Mouse (Mus musculus): ENCODE measurements around the gene Toporsl. TPM values are rescaled to one million over a fixed set of nuclear protein-coding genes. Genes with fewer than 3 reads are reported as not detected.

Gene Toporsl
- total RNA-seq, 1 experiment = 0.18 TPM

- in situ Hi-C loops (cut with MboI; ENCODE audit: low sequenced_read_pairs in 2 of 2, unreplicated experiment in 2 of 2) = no loop called here
- Histone ChIP-seq H3K4me1 (ENCODE audit: control insufficient read depth in 2 of 2, insufficient read depth in 2 of 2, low read length in 2 of 2, poor library complexity in 1 of 2) (no peaks in the 10 kb centered on the region), H3K4me3 (ENCODE audit: insufficient read depth in 1 of 2, low read depth in 1 of 2, low read length in 2 of 2, poor library complexity in 1 of 2, severe bottlenecking in 1 of 2) (peak overlapping the region in 1 of 2 experiments; percentile 40; a peak in 2 of 4 replicates), H3K27ac (ENCODE audit: insufficient read depth, low read depth, low read length, poor library complexity, severe bottlenecking) (no peak overlapping the region), H3K36me3 (ENCODE audit: control insufficient read depth, insufficient read depth, low read length, poor library complexity, severe bottlenecking) (no peaks in the 10 kb centered on the region), H3K9ac (ENCODE audit: insufficient read depth, low read depth, low read length, poor library complexity, severe bottlenecking) (no peak overlapping the region), H3K9me3 (ENCODE audit: control insufficient read depth, insufficient read depth, low read depth, low read length) (no peaks in the 10 kb centered on the region)
- DNase-seq (ENCODE audit: low read depth, low spot score) = no peak
- TF ChIP-seq ZNF384 (IDR thresholded peaks at IDR 0.05; ENCODE audit: low read depth, low read length) = no peak
- no peak for TF ChIP-seq CHD2 (IDR thresholded peaks at IDR 0.05; ENCODE audit: low read depth, low read length)
- TF ChIP-seq ZC3H11A (IDR thresholded peaks at IDR 0.05; ENCODE audit: borderline replicate concordance, low read depth, low read length) = no peak
- no peak for TF ChIP-seq HCFC1 (IDR thresholded peaks at IDR 0.05; ENCODE audit: borderline replicate concordance, insufficient read depth, low read length)
- no peak for TF ChIP-seq MAFK (IDR thresholded peaks at IDR 0.05; ENCODE audit: insufficient read depth, low read depth, low read length)
Measured at GRCm38 (mm10) chr4:52661311-52661710, 65.2 kb downstream of the Toporsl start.

Other genes with a start within 250 kb of the Toporsl start
- gene Smc2, start 157.0 kb upstream of the Toporsl start, total RNA-seq (2012; rRNA removed) = 64.1 and 84.4 TPM in 2 replicates
- 1.6 TPM in 1 of 2 replicates, not detected in the other for gene Vma21-ps, start 99.0 kb upstream of the Toporsl start, total RNA-seq (2012; rRNA removed)
- not detected in 2 replicates for gene Olfr275, start 218.3 kb downstream of the Toporsl start, total RNA-seq (2012; rRNA removed)

All from ES-E14 (cell line).